Comparison of ENCODE assay signal across 12 mouse cellular contexts in the genomic region with DNA sequence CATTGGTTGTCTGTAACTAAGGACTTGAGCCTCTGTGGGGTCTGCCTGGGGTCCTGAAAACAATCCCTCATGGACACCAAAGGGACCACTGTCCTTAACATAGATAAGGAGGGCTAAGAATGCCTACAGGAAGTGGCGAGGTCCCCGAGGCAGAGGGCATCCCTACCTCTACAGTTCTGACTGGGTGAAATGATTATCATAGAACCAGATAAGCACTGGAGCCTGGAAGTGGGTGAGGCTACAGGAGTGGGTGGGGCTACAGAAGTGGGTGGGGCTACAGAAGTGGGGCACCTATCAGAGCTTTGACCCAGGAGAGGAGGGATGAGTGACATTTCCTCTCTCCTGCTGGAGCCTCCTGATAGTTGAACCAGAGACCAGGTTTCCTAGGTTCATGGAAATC. TPM values are rescaled to one million over a fixed set of nuclear protein-coding genes. Genes with fewer than 3 reads are reported as not detected.
DNase-seq lines count a peak whose midpoint lies in the region; ATAC-seq and TF ChIP-seq lines count a peak whose summit lies in the region.
"Had no signal": no experiment of that assay in that cellular context is flagged by ENCODE, and none has a peak within 500 bp of the region (broad histone marks: within the 10 kb centered on the region; RNA-seq: fewer than 3 reads in every experiment).

No protein-coding gene starts in this region.

- no peak overlapping the region for H3K4me2 ChIP-seq in liver, postnatal 0 days (ENCODE audit: low read depth, low read length)

- H3K27me3 ChIP-seq in ES-Bruce4 (ENCODE audit: control insufficient read depth, insufficient read depth, low read length, poor library complexity, severe bottlenecking): no peaks in the 10 kb centered on the region
- H3K27me3 ChIP-seq in erythroblast, embryonic 14.5 days (ENCODE audit: control insufficient read depth): no peaks in the 10 kb centered on the region; the same call in none of the 2 replicates
- H3K27me3 ChIP-seq in liver, postnatal 0 days (ENCODE audit: insufficient read depth, low read length): no peaks in the 10 kb centered on the region
- H3K27me3 ChIP-seq: megakaryocyte, embryonic 14.5 days had no signal

- WGBS in liver, postnatal 0 days (ENCODE audit: insufficient replicate concordance): 40% methylated on average over 2 of the region's 2 CpGs

- TF ChIP-seq EP300 in ES-Bruce4 (IDR thresholded peaks at IDR 0.05; ENCODE audit: insufficient read depth, low read depth, low read length): no peak
- no peak for TF ChIP-seq EP300 in liver, postnatal 0 days (IDR thresholded peaks at IDR 0.05; ENCODE audit: low read depth)

- H3K4me3 ChIP-seq in ES-Bruce4 (ENCODE audit: low read depth, low read length): peak overlapping the region; percentile 43
- H3K4me3 ChIP-seq in erythroblast, embryonic 14.5 days (replicated peaks): peak overlapping the region; percentile 7
- no peak overlapping the region for H3K4me3 ChIP-seq in liver, postnatal 0 days (ENCODE audit: low read depth, low read length)

- H3K36me3 ChIP-seq in ES-Bruce4 (ENCODE audit: control insufficient read depth, insufficient read depth, low read length, poor library complexity, severe bottlenecking): no peaks in the 10 kb centered on the region
- no peaks in the 10 kb centered on the region for H3K36me3 ChIP-seq in erythroblast, embryonic 14.5 days (ENCODE audit: control insufficient read depth)
- no peaks in the 10 kb centered on the region for H3K36me3 ChIP-seq in liver, postnatal 0 days (replicated peaks; ENCODE audit: insufficient read depth, low read length)

- peak; percentile 82 for TF ChIP-seq POLR2A in ES-Bruce4 (IDR thresholded peaks at IDR 0.05; ENCODE audit: insufficient read depth, low read length)

- no peak for TF ChIP-seq CTCF in ES-Bruce4 (IDR thresholded peaks at IDR 0.05; ENCODE audit: low read depth, low read length)
- no peak for TF ChIP-seq CTCF in liver, postnatal 0 days (IDR thresholded peaks at IDR 0.05; ENCODE audit: low read depth)

- peak overlapping the region; percentile 48 for H3K9ac ChIP-seq in ES-Bruce4 (ENCODE audit: low read depth, poor library complexity, severe bottlenecking)
- no peak overlapping the region for H3K9ac ChIP-seq in liver, postnatal 0 days (replicated peaks)

- peaks cover 11% of the 10 kb centered on the region for H3K4me1 ChIP-seq in ES-Bruce4 (ENCODE audit: control insufficient read depth, insufficient read depth, low read length)
- peaks cover 28% of the 10 kb centered on the region for H3K4me1 ChIP-seq in erythroblast, embryonic 14.5 days (ENCODE audit: control insufficient read depth)
- H3K4me1 ChIP-seq in liver, postnatal 0 days (ENCODE audit: insufficient read depth): peaks cover 21% of the 10 kb centered on the region

- ATAC-seq in liver, postnatal 0 days: peak; percentile 91

- DNase-seq in 3T3-L1 (ENCODE audit: low read depth, low spot score) (peak; percentile 28), MN1 (ENCODE audit: low spot score) (no peak)
- peak; percentile 76 for DNase-seq in liver, postnatal 0 days
- no peak for DNase-seq in ovary, postnatal 14 days (ENCODE audit: low spot score)
- no peak for DNase-seq in cerebellum, postnatal 10 days
- no peak for DNase-seq in lung, postnatal 36 days
- DNase-seq: cerebellum, adult 18-20 months; heart, adult 11 months; kidney, adult 8-10 months had no signal

- H3K27ac ChIP-seq in ES-Bruce4 (ENCODE audit: insufficient read depth, low read length): peak overlapping the region; percentile 84
- H3K27ac ChIP-seq in liver, postnatal 0 days (ENCODE audit: low read depth): no peak overlapping the region

- no peaks in the 10 kb centered on the region for H3K9me3 ChIP-seq in ES-Bruce4 (replicated peaks; ENCODE audit: control insufficient read depth, insufficient read depth, low read length, poor library complexity, severe bottlenecking)
- H3K9me3 ChIP-seq in erythroblast, embryonic 14.5 days (ENCODE audit: control insufficient read depth, low read length): peaks cover 3% of the 10 kb centered on the region; the same call in 1 of the 2 replicates
- no peaks in the 10 kb centered on the region for H3K9me3 ChIP-seq in liver, postnatal 0 days (ENCODE audit: low read length)

RNA-seq across cellular contexts. Expression of gene Ssbp3, which starts 39.9 kb away (rescaled TPM):
- polyA plus RNA-seq in ES-Bruce4 (2011; ENCODE audit: insufficient read depth, insufficient read length, low read depth, missing spikeins): 245 and 248 TPM in 2 replicates
- polyA plus RNA-seq in erythroblast, embryonic 14.5 days (2012): 93.7 and 94.2 TPM in 2 replicates
- polyA plus RNA-seq in liver, postnatal 0 days (2015; fragmentation: Nextera tagmentation; extraction: Ambion mirVana): 22.8 and 26.8 TPM in 2 replicates

Comparison
In these comparisons a context has a peak if more than half of its experiments do, and no peak if none do; other contexts are left out.
1. DNase-seq: peak in 3T3-L1 (single experiment) and liver, postnatal 0 days (single experiment); none in ovary, postnatal 14 days (single experiment), cerebellum, postnatal 10 days (0 of 2), MN1 (single experiment) and lung, postnatal 36 days (single experiment).